Mouse (Mus musculus): ENCODE measurements at regions not wholly inside any gene's neighbourhood (a gene's known extent, or its start where the extent isn't known, plus 50 kb on each side); places are given as distances from the start of the nearest gene placed in this dataset.
"Not testable (repeated sequence)": the region's sequence is repeated elsewhere in the genome, so short reads cannot be mapped to it uniquely, and the experiment has no call there.

GRCm38 (mm10) chr12:8401376-8401775 is 88.1 kb downstream of the Hs1bp3 start:
- H3K36me3 ChIP-seq: no peaks in the 10 kb centered on the region
- no peaks in the 10 kb centered on the region for H3K4me1 ChIP-seq (replicated peaks)
- no peak overlapping the region for H3K9ac ChIP-seq
- no peaks in the 10 kb centered on the region for H3K9me3 ChIP-seq
- H3K27ac ChIP-seq (replicated peaks): no peak overlapping the region
- H3K4me2 ChIP-seq: no peak overlapping the region
- no peak for ATAC-seq (ENCODE audit: low FRiP score, low read depth)
- H3K27me3 ChIP-seq: no peaks in the 10 kb centered on the region
- no peak overlapping the region for H3K4me3 ChIP-seq
- WGBS: 80% methylated on average over 2 of the region's 2 CpGs

- no peak overlapping the region for H3K4me3 ChIP-seq
- no peak overlapping the region for H3K9ac ChIP-seq
- H3K27ac ChIP-seq (replicated peaks): no peak overlapping the region
- ATAC-seq (ENCODE audit: low FRiP score, low read depth): no peak
- WGBS: 93% methylated on average over 10 of the region's 10 CpGs
- no peak overlapping the region for H3K4me2 ChIP-seq
- H3K9me3 ChIP-seq: no peaks in the 10 kb centered on the region
- no peaks in the 10 kb centered on the region for H3K27me3 ChIP-seq
- 0 out of 2 replicates have a peak, but pooled peaks cover 4% of the 10 kb centered on the region for H3K4me1 ChIP-seq (replicated peaks)
- H3K36me3 ChIP-seq: no peaks in the 10 kb centered on the region
Measured at GRCm38 (mm10) chr12:8400345-8401130, 87.3 kb downstream of the Hs1bp3 start.

DNA sequence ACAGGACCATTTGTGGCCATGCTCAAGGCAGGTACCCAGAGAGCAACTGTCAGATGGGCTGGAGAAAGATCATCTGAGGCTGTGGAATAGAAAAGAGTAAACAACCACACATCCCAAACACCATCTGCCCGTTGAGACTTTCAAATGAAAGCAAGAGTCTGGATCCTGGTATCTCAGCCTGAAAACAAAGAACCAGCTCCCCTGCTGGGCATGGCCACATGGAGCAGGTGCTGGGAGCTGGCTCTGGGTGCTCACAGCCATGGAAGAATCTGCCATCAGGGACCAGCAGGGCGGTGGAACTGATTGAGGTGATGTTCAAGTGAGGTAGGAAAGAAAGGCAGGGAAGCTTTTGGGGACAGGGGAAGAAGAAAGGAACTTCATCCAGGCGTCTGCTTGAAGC is 85.6 kb downstream of the Hs1bp3 start:
- Histone ChIP-seq H3K27me3 (no peaks in the 10 kb centered on the region), H3K9ac (no peak overlapping the region), H3K4me2 (no peak overlapping the region), H3K4me1 (replicated peaks) (0 out of 2 replicates have a peak, but pooled peaks cover 5% of the 10 kb centered on the region), H3K36me3 (no peaks in the 10 kb centered on the region), H3K9me3 (no peaks in the 10 kb centered on the region), H3K27ac (replicated peaks) (no peak overlapping the region), H3K4me3 (no peak overlapping the region)
- WGBS: 70% methylated on average over 3 of the region's 3 CpGs
- ATAC-seq (ENCODE audit: low FRiP score, low read depth): no peak

- H3K4me3 ChIP-seq; H3K9ac ChIP-seq; ATAC-seq (ENCODE audit: low FRiP score, low read depth); H3K4me1 ChIP-seq (replicated peaks); H3K36me3 ChIP-seq; H3K9me3 ChIP-seq; H3K27ac ChIP-seq (replicated peaks); H3K4me2 ChIP-seq; H3K27me3 ChIP-seq: not testable (repeated sequence)
- 78% methylated on average over 6 of the region's 6 CpGs for WGBS
Measured at GRCm38 (mm10) chr12:8396408-8396807, 83.2 kb downstream of the Hs1bp3 start.

DNA sequence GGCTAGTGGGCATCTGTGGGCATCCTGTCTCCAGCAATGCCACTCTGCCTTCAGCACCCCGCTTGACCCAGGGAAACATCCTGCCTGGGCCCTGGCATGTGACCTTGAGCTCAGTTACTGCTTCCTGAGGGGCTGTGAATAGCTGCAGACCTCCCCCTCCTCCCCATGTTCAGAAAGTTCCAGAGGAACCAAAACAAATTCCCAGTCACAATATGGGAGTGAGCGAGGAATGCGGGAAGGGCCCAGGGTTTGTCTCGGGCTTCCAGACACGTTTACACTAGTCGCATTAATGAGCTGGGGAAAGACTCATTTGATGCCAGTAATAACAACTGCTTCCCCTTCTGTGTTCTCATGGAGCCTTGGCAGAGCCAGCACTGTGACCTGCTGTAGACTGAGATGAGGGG is 81.7 kb downstream of the Hs1bp3 start:
- no peak; the same call in 1 of the 2 replicates for ATAC-seq (ENCODE audit: low FRiP score, low read depth)
- Histone ChIP-seq H3K9me3 (no peaks in the 10 kb centered on the region), H3K27ac (replicated peaks) (no peak overlapping the region), H3K9ac (no peak overlapping the region), H3K27me3 (no peaks in the 10 kb centered on the region), H3K36me3 (no peaks in the 10 kb centered on the region), H3K4me1 (replicated peaks) (0 out of 2 replicates have a peak, but pooled peaks cover 5% of the 10 kb centered on the region), H3K4me2 (no peak overlapping the region), H3K4me3 (no peak overlapping the region)
- WGBS: 65% methylated on average over 6 of the region's 6 CpGs

- H3K4me2 ChIP-seq: no peak overlapping the region
- WGBS: 84% methylated on average over 3 of the region's 3 CpGs
- H3K9ac ChIP-seq: no peak overlapping the region
- no peak for ATAC-seq (ENCODE audit: low FRiP score, low read depth)
- H3K27ac ChIP-seq (replicated peaks): no peak overlapping the region
- no peaks in the 10 kb centered on the region for H3K9me3 ChIP-seq
- H3K27me3 ChIP-seq: no peaks in the 10 kb centered on the region
- no peak overlapping the region for H3K4me3 ChIP-seq
- H3K36me3 ChIP-seq: no peaks in the 10 kb centered on the region
- 0 out of 2 replicates have a peak, but pooled peaks cover 5% of the 10 kb centered on the region for H3K4me1 ChIP-seq (replicated peaks)
Measured at GRCm38 (mm10) chr12:8393976-8394375, 80.7 kb downstream of the Hs1bp3 start.
